ENCODE assay signal across 8 mouse cellular contexts in genomic region chr6:104492490-104493431, GRCm38 (mm10). TPM values are rescaled to one million over a fixed set of nuclear protein-coding genes. Genes with fewer than 3 reads are reported as not detected.
DNase-seq lines count a peak whose midpoint lies in the region; ATAC-seq lines count a peak whose summit lies in the region.

Gene Cntn6 (plus strand): TSS chr6:104492790.

- no peak within 1 kb of the TSS for H3K27ac ChIP-seq in liver, embryonic 11.5 days (ENCODE audit: low read depth, low read length)

- no peaks in the 10 kb centered on the region for H3K36me3 ChIP-seq in liver, embryonic 11.5 days (ENCODE audit: control insufficient read depth, insufficient read depth, low read length)

- no peak within 1 kb of the TSS for H3K4me2 ChIP-seq in liver, embryonic 11.5 days

- H3K27me3 ChIP-seq in liver, embryonic 11.5 days (replicated peaks; ENCODE audit: control insufficient read depth, insufficient read depth, low read length): no peaks in the 10 kb centered on the region

- no peak within 1 kb of the TSS for H3K4me3 ChIP-seq in liver, embryonic 11.5 days (ENCODE audit: low read depth, low read length)

- no peak for ATAC-seq in liver, embryonic 11.5 days (replicated peaks; ENCODE audit: low FRiP score)

- intact Hi-C loops in left cerebral cortex, postnatal 10 days (cut with DNase I): loop anchor here (10.0 kb wide), 2 partner anchors 458 to 1182 kb away; partner anchors contain the start of gene Cntn4

- no peaks in the 10 kb centered on the region for H3K9me3 ChIP-seq in liver, embryonic 11.5 days (ENCODE audit: control insufficient read depth, low read length)

- WGBS in liver, embryonic 11.5 days: 77% methylated on average over 11 of the region's 11 CpGs

- no peak within 1 kb of the TSS for H3K9ac ChIP-seq in liver, embryonic 11.5 days (ENCODE audit: low read depth, low read length)

- DNase-seq in R1 (ENCODE audit: low read depth, low spot score): peak; percentile 8
- peak; percentile 58 for DNase-seq in cerebellum, adult 9-11 months
- DNase-seq in frontal cortex, postnatal 36 days (ENCODE audit: low spot score in 2 of 2): peak; percentile 66 to 68
- DNase-seq in left cerebral cortex, postnatal 10 days (ENCODE audit: extremely low spot score in 1 of 2, low spot score in 2 of 2): peak in 1 of 2 experiments; percentile 28
- peak; percentile 51 for DNase-seq in right cerebral cortex, postnatal 25 days
- DNase-seq in spleen, postnatal 14 days (ENCODE audit: low spot score in 2 of 2): no peak
- no peak for DNase-seq in liver, embryonic 11.5 days (ENCODE audit: low spot score)
- DNase-seq in spleen, adult 18-20 months: no peak

- H3K4me1 ChIP-seq in liver, embryonic 11.5 days (replicated peaks; ENCODE audit: control insufficient read depth, insufficient read depth, low read length): no peaks in the 10 kb centered on the region

RNA-seq across cellular contexts. Expression of gene Cntn6, which starts in this region (rescaled TPM):
- 10 to 100 TPM; 52.7 to 56.9 TPM for total RNA-seq in left cerebral cortex, postnatal 10 days (2021)
- 0.06 and 0.11 TPM in 2 replicates for polyA plus RNA-seq in liver, embryonic 11.5 days (2014; fragmentation: Nextera tagmentation; extraction: Ambion mirVana)

Comparison
In these comparisons a context has a peak if more than half of its experiments do, and no peak if none do; other contexts are left out.
1. DNase-seq: peak in R1 (single experiment), cerebellum, adult 9-11 months (single experiment), frontal cortex, postnatal 36 days (2 of 2) and right cerebral cortex, postnatal 25 days (single experiment); none in spleen, postnatal 14 days (0 of 2), liver, embryonic 11.5 days (single experiment) and spleen, adult 18-20 months (0 of 2).